25 mouse cellular contexts compared by ENCODE assay signal in the genomic region with DNA sequence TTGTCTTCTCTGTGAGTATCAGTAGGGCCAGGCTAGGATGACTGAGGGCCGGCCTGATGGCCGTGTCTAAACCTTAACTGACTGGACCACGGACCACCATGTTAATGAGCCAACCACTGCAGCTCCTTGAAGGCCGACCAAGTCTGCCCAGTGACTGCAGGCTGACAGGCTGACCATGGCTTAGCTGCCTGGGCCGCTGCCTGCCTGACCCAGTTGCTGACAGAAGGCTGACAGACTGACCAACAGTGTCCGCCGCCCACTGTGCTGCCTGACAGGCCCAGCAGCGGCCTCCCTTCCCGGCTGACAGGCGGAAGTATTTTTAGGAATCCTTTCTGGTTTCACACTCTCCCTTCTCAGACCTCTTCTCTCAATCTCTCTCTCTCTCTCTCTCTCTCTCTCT.
DNase-seq lines count a peak whose midpoint lies in the region; ATAC-seq and TF ChIP-seq lines count a peak whose summit lies in the region.
"Had no signal": no experiment of that assay in that cellular context is flagged by ENCODE, and none has a peak within 500 bp of the region (broad histone marks: within the 10 kb centered on the region; RNA-seq: fewer than 3 reads in every experiment).

No protein-coding gene starts in this region.

- no peaks in the 10 kb centered on the region for H3K9me3 ChIP-seq in heart, embryonic 12.5 days (replicated peaks)
- no peaks in the 10 kb centered on the region for H3K9me3 ChIP-seq in neural tube, embryonic 15.5 days (replicated peaks)
- H3K9me3 ChIP-seq: hindbrain, embryonic 13.5 days; limb, embryonic 15.5 days; midbrain, embryonic 15.5 days; neural tube, embryonic 12.5 days; stomach, embryonic 15.5 days had no signal

- no peak for DNase-seq in heart, adult 8-10 months (ENCODE audit: low spot score)
- peak; percentile 2 for DNase-seq in brain, embryonic 14.5 days (ENCODE audit: low read depth)
- DNase-seq in cerebellum, adult 2 months: peak; percentile 34 to 48
- DNase-seq in cerebellum, postnatal 25 days: peak; percentile 57 to 73
- DNase-seq in T-cell, adult 2 months (ENCODE audit: low spot score): no peak
- DNase-seq: adrenal gland, adult 8-10 months; gastrocnemius, postnatal 14 days; heart, adult 2 months; heart, postnatal 14 days; kidney, adult 11 months; left cerebral cortex, postnatal 4 days; lung, embryonic 14.5 days; lung, postnatal 36 days; right cerebral cortex, adult 18-20 months; thymus, postnatal 25 days had no signal

- H3K4me2 ChIP-seq in heart, embryonic 12.5 days: no peak overlapping the region
- no peak overlapping the region for H3K4me2 ChIP-seq in neural tube, embryonic 15.5 days
- H3K4me2 ChIP-seq: hindbrain, embryonic 13.5 days; limb, embryonic 15.5 days; lung, embryonic 14.5 days; midbrain, embryonic 15.5 days; neural tube, embryonic 12.5 days; stomach, embryonic 15.5 days had no signal

- no peak for TF ChIP-seq POLR2A in brain, embryonic 14.5 days (IDR thresholded peaks at IDR 0.05; ENCODE audit: borderline replicate concordance, extremely low read depth, insufficient read depth, insufficient read length, poor library complexity, severe bottlenecking)
- no peak for TF ChIP-seq POLR2A in cerebellum, adult 2 months (IDR thresholded peaks at IDR 0.05; ENCODE audit: borderline replicate concordance, insufficient read depth, low read length)

- peak overlapping the region; percentile 12; the same call in 1 of the 2 replicates for H3K27ac ChIP-seq in heart, embryonic 12.5 days (ENCODE audit: poor library complexity, severe bottlenecking)
- H3K27ac ChIP-seq in cerebellum, adult 2 months (ENCODE audit: insufficient read depth, low read length): no peak overlapping the region
- H3K27ac ChIP-seq in neural tube, embryonic 15.5 days (replicated peaks): no peak overlapping the region
- H3K27ac ChIP-seq: heart, adult 2 months; hindbrain, embryonic 13.5 days; kidney, postnatal 0 days; limb, embryonic 15.5 days; liver, embryonic 14.5 days; midbrain, embryonic 15.5 days; neural tube, embryonic 12.5 days; stomach, embryonic 15.5 days had no signal

- WGBS in heart, embryonic 12.5 days: 43% methylated on average over 10 of the region's 10 CpGs
- 24% methylated on average over 10 of the region's 10 CpGs for WGBS in cerebellum, adult 2 months
- 87% methylated on average over 10 of the region's 10 CpGs for WGBS in neural tube, embryonic 15.5 days

- H3K4me1 ChIP-seq in heart, embryonic 12.5 days (replicated peaks): peaks cover 14% of the 10 kb centered on the region; the same call in 1 of the 2 replicates
- peaks cover 15% of the 10 kb centered on the region for H3K4me1 ChIP-seq in cerebellum, adult 2 months (ENCODE audit: control insufficient read depth, insufficient read depth, low read length)
- 0 out of 2 replicates have a peak, but pooled peaks cover 3% of the 10 kb centered on the region for H3K4me1 ChIP-seq in neural tube, embryonic 15.5 days
- H3K4me1 ChIP-seq: limb, embryonic 15.5 days; neural tube, embryonic 12.5 days; stomach, embryonic 15.5 days had no signal

- no peaks in the 10 kb centered on the region; the same call in 1 of the 2 replicates for H3K27me3 ChIP-seq in heart, embryonic 12.5 days (replicated peaks)
- no peaks in the 10 kb centered on the region for H3K27me3 ChIP-seq in cerebellum, adult 2 months (ENCODE audit: control insufficient read depth, insufficient read depth, low read length)
- no peaks in the 10 kb centered on the region for H3K27me3 ChIP-seq in neural tube, embryonic 15.5 days (replicated peaks)
- H3K27me3 ChIP-seq: limb, embryonic 15.5 days; midbrain, embryonic 15.5 days; neural tube, embryonic 12.5 days; stomach, embryonic 15.5 days had no signal

- no peaks in the 10 kb centered on the region for H3K36me3 ChIP-seq in heart, embryonic 12.5 days
- H3K36me3 ChIP-seq in neural tube, embryonic 15.5 days: no peaks in the 10 kb centered on the region
- H3K36me3 ChIP-seq: hindbrain, embryonic 13.5 days; limb, embryonic 15.5 days; midbrain, embryonic 15.5 days; neural tube, embryonic 12.5 days; stomach, embryonic 15.5 days had no signal

- no peak for ATAC-seq in heart, embryonic 12.5 days (ENCODE audit: insufficient number of reproducible peaks, low FRiP score)
- no peak for ATAC-seq in neural tube, embryonic 15.5 days (ENCODE audit: low FRiP score)
- ATAC-seq: activated CD4-positive, CD25-positive, alpha-beta regulatory T cell, adult 4 months; midbrain, embryonic 15.5 days had no signal

- no peak overlapping the region for H3K4me3 ChIP-seq in heart, embryonic 12.5 days
- no peak overlapping the region for H3K4me3 ChIP-seq in cerebellum, adult 2 months (replicated peaks; ENCODE audit: insufficient read depth, low read depth, low read length)
- H3K4me3 ChIP-seq in neural tube, embryonic 15.5 days (replicated peaks): no peak overlapping the region
- H3K4me3 ChIP-seq: heart, adult 2 months; hindbrain, embryonic 13.5 days; limb, embryonic 15.5 days; midbrain, embryonic 15.5 days; neural tube, embryonic 12.5 days; stomach, embryonic 15.5 days had no signal

- no peak overlapping the region for H3K9ac ChIP-seq in heart, embryonic 12.5 days
- H3K9ac ChIP-seq in neural tube, embryonic 15.5 days (replicated peaks): no peak overlapping the region
- H3K9ac ChIP-seq: hindbrain, embryonic 13.5 days; limb, embryonic 15.5 days; liver, embryonic 14.5 days; lung, embryonic 14.5 days; midbrain, embryonic 15.5 days; neural tube, embryonic 12.5 days; stomach, embryonic 15.5 days had no signal

- TF ChIP-seq CTCF in brain, embryonic 14.5 days (IDR thresholded peaks at IDR 0.05; ENCODE audit: borderline replicate concordance, extremely low read depth, insufficient read depth, insufficient read length): no peak
- TF ChIP-seq CTCF in cerebellum, adult 2 months (IDR thresholded peaks at IDR 0.05; ENCODE audit: borderline replicate concordance, insufficient read depth, low read depth, low read length): no peak

Comparison
In these comparisons a context has a peak if more than half of its experiments do, and no peak if none do; other contexts are left out.
1. DNase-seq: peak in brain, embryonic 14.5 days (single experiment), cerebellum, adult 2 months (2 of 2) and cerebellum, postnatal 25 days (2 of 2); none in heart, adult 8-10 months (single experiment) and T-cell, adult 2 months (single experiment).